Mouse (Mus musculus): ENCODE data around the gene Cecr2. TPM values are rescaled to one million over a fixed set of nuclear protein-coding genes. Genes with fewer than 3 reads are reported as not detected.

Gene Cecr2
- polyA plus RNA-seq, 1 experiment = 2.5 TPM

GRCm38 (mm10) chr6:120704376-120704775, 38.2 kb downstream of the Cecr2 start:
- H3K4me1 ChIP-seq (ENCODE audit: control insufficient read depth, insufficient read depth, low read length) = no peaks in the 10 kb centered on the region
- TF ChIP-seq CTCF (IDR thresholded peaks at IDR 0.05; ENCODE audit: extremely low read depth, insufficient read depth, low read length) (no peak), POLR2A (IDR thresholded peaks at IDR 0.05; ENCODE audit: extremely low read depth, insufficient read depth, low read length) (no peak)
- H3K27ac ChIP-seq (ENCODE audit: insufficient read depth, low read length) = no peak overlapping the region
- no peak overlapping the region for H3K4me3 ChIP-seq (ENCODE audit: insufficient read depth, low read length)

GRCm38 (mm10) chr6:120708759-120709158, 42.6 kb downstream of the Cecr2 start:
- H3K27ac ChIP-seq (ENCODE audit: insufficient read depth, low read length) = no peak overlapping the region
- H3K4me1 ChIP-seq (ENCODE audit: control insufficient read depth, insufficient read depth, low read length) = no peaks in the 10 kb centered on the region
- no peak overlapping the region for H3K4me3 ChIP-seq (ENCODE audit: insufficient read depth, low read length)
- TF ChIP-seq POLR2A (IDR thresholded peaks at IDR 0.05; ENCODE audit: extremely low read depth, insufficient read depth, low read length) (no peak), CTCF (IDR thresholded peaks at IDR 0.05; ENCODE audit: extremely low read depth, insufficient read depth, low read length) (no peak)

- TF ChIP-seq CTCF (IDR thresholded peaks at IDR 0.05; ENCODE audit: extremely low read depth, insufficient read depth, low read length) = no peak
- no peak for TF ChIP-seq POLR2A (IDR thresholded peaks at IDR 0.05; ENCODE audit: extremely low read depth, insufficient read depth, low read length)
- Histone ChIP-seq H3K4me3 (ENCODE audit: insufficient read depth, low read length) (no peak overlapping the region), H3K4me1 (ENCODE audit: control insufficient read depth, insufficient read depth, low read length) (no peaks in the 10 kb centered on the region), H3K27ac (ENCODE audit: insufficient read depth, low read length) (no peak overlapping the region)
Observed at GRCm38 (mm10) chr6:120714806-120715205, 48.6 kb downstream of the Cecr2 start.

- no peak for TF ChIP-seq CTCF (IDR thresholded peaks at IDR 0.05; ENCODE audit: extremely low read depth, insufficient read depth, low read length)
- TF ChIP-seq POLR2A (IDR thresholded peaks at IDR 0.05; ENCODE audit: extremely low read depth, insufficient read depth, low read length) = no peak
- H3K27ac ChIP-seq (ENCODE audit: insufficient read depth, low read length) = no peak overlapping the region
- no peaks in the 10 kb centered on the region for H3K4me1 ChIP-seq (ENCODE audit: control insufficient read depth, insufficient read depth, low read length)
- no peak overlapping the region for H3K4me3 ChIP-seq (ENCODE audit: insufficient read depth, low read length)
Observed at GRCm38 (mm10) chr6:120715227-120715626, 49.1 kb downstream of the Cecr2 start.

- Histone ChIP-seq H3K4me3 (ENCODE audit: insufficient read depth, low read length) (no peak overlapping the region), H3K27ac (ENCODE audit: insufficient read depth, low read length) (no peak overlapping the region), H3K4me1 (ENCODE audit: control insufficient read depth, insufficient read depth, low read length) (no peaks in the 10 kb centered on the region)
- TF ChIP-seq CTCF (IDR thresholded peaks at IDR 0.05; ENCODE audit: extremely low read depth, insufficient read depth, low read length) = no peak
- TF ChIP-seq POLR2A (IDR thresholded peaks at IDR 0.05; ENCODE audit: extremely low read depth, insufficient read depth, low read length) = no peak
Observed at GRCm38 (mm10) chr6:120715851-120716250, 49.7 kb downstream of the Cecr2 start.

- no peaks in the 10 kb centered on the region for H3K4me1 ChIP-seq (ENCODE audit: control insufficient read depth, insufficient read depth, low read length)
- no peak for TF ChIP-seq POLR2A (IDR thresholded peaks at IDR 0.05; ENCODE audit: extremely low read depth, insufficient read depth, low read length)
- no peak for TF ChIP-seq CTCF (IDR thresholded peaks at IDR 0.05; ENCODE audit: extremely low read depth, insufficient read depth, low read length)
- no peak overlapping the region for H3K27ac ChIP-seq (ENCODE audit: insufficient read depth, low read length)
- H3K4me3 ChIP-seq (ENCODE audit: insufficient read depth, low read length) = no peak overlapping the region
Observed at GRCm38 (mm10) chr6:120716531-120716984, 50.4 kb downstream of the Cecr2 start.

GRCm38 (mm10) chr6:120725986-120726385, 59.8 kb downstream of the Cecr2 start:
- TF ChIP-seq CTCF (IDR thresholded peaks at IDR 0.05; ENCODE audit: extremely low read depth, insufficient read depth, low read length) = no peak
- no peak for TF ChIP-seq POLR2A (IDR thresholded peaks at IDR 0.05; ENCODE audit: extremely low read depth, insufficient read depth, low read length)
- Histone ChIP-seq H3K27ac (ENCODE audit: insufficient read depth, low read length) (no peak overlapping the region), H3K4me3 (ENCODE audit: insufficient read depth, low read length) (no peak overlapping the region), H3K4me1 (ENCODE audit: control insufficient read depth, insufficient read depth, low read length) (no peaks in the 10 kb centered on the region)

GRCm38 (mm10) chr6:120736011-120736410, 69.8 kb downstream of the Cecr2 start:
- H3K4me1 ChIP-seq (ENCODE audit: control insufficient read depth, insufficient read depth, low read length) = no peaks in the 10 kb centered on the region
- no peak overlapping the region for H3K4me3 ChIP-seq (ENCODE audit: insufficient read depth, low read length)
- no peak overlapping the region for H3K27ac ChIP-seq (ENCODE audit: insufficient read depth, low read length)
- TF ChIP-seq CTCF (IDR thresholded peaks at IDR 0.05; ENCODE audit: extremely low read depth, insufficient read depth, low read length) = no peak
- TF ChIP-seq POLR2A (IDR thresholded peaks at IDR 0.05; ENCODE audit: extremely low read depth, insufficient read depth, low read length) = no peak

- Histone ChIP-seq H3K4me1 (ENCODE audit: control insufficient read depth, insufficient read depth, low read length) (no peaks in the 10 kb centered on the region), H3K27ac (ENCODE audit: insufficient read depth, low read length) (no peak overlapping the region), H3K4me3 (ENCODE audit: insufficient read depth, low read length) (no peak overlapping the region)
- TF ChIP-seq CTCF (IDR thresholded peaks at IDR 0.05; ENCODE audit: extremely low read depth, insufficient read depth, low read length) (peak; percentile 64), POLR2A (IDR thresholded peaks at IDR 0.05; ENCODE audit: extremely low read depth, insufficient read depth, low read length) (no peak)
Observed at GRCm38 (mm10) chr6:120736566-120736965, 70.4 kb downstream of the Cecr2 start.

GRCm38 (mm10) chr6:120743130-120743529, 77.0 kb downstream of the Cecr2 start:
- Histone ChIP-seq H3K27ac (ENCODE audit: insufficient read depth, low read length) (no peak overlapping the region), H3K4me3 (ENCODE audit: insufficient read depth, low read length) (no peak overlapping the region), H3K4me1 (ENCODE audit: control insufficient read depth, insufficient read depth, low read length) (no peaks in the 10 kb centered on the region)
- TF ChIP-seq POLR2A (IDR thresholded peaks at IDR 0.05; ENCODE audit: extremely low read depth, insufficient read depth, low read length) = no peak
- TF ChIP-seq CTCF (IDR thresholded peaks at IDR 0.05; ENCODE audit: extremely low read depth, insufficient read depth, low read length) = no peak

Data from cortical plate, adult 2 months (tissue).